Mouse (Mus musculus): ENCODE measurements around the gene Tatdn2.
"Not testable (repeated sequence)": the region's sequence is repeated elsewhere in the genome, so short reads cannot be mapped to it uniquely, and the experiment has no call there.

Tatdn2 gene

DNA sequence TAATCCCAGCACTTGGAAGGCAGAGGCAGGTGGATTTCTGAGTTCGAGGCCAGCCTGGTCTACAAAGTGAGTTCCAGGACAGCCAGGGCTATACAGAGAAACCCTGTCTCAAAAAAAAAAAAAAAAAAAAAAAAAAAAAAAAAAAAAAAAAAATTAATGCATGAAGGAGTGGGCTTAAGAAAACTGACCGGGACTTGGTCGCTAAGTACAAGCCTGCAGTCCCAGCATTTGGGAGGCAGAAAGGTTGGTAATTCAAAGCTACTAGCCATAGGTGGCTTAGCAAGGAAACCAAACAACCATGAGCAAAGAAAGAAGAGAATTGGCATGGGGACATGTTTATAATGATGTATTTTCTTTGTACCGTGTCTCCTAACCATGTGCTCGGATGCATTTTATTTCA lies 16.5 kb downstream of the Tatdn2 start:
- in situ Hi-C loops (cut with MseI, MboI), result not testable (repeated sequence)

DNA sequence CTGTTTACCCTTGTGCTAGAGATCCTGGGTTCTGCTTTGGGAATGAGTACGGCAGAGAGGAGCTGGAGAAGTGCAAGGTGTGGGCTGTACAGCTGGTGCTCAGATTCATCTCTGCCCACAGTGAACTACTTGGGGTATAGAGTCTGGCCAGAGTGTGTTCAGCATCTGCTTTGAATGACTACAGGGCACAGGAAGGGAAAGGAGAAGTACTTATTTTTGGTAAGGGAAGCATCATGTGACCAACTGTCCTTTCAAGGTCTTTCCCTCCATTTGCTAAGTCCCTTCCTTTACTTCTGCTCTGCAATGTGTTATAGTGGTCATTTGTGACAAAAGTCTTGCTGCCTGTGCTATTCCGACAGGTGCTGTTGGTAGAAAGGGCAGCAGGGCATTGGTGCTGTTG lies 17.4 kb downstream of the Tatdn2 start:
- in situ Hi-C loops (cut with MseI, MboI), result no loop called here

DNA sequence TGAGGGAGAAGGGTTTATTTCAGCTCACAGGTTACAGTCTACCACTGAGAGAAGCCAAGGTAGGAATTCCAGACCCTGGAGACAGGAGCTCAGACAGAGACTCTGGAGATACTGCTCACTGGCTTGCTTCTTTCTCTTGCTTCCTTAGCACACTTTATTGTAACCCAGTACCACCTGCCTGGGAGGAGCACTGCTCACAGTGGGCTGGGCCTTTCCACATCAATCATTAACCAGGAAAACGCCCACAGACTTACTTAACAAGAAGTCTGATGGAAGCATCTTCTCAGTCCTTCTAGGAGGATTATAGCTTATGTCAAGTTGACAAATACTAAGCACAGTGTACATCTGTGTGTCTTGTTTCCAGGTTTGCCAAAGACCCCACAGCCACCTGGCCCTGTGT lies 17.9 kb downstream of the Tatdn2 start:
- in situ Hi-C loops (cut with MseI, MboI), result no loop called here

GRCm38 (mm10) chr6:113717541-113717940 lies 20.7 kb downstream of the Tatdn2 start:
- in situ Hi-C loops (cut with MseI, MboI), result no loop called here

GRCm38 (mm10) chr6:113719878-113720277 lies 23.0 kb downstream of the Tatdn2 start, which contains the start of gene Ghrl:
Gene Ghrl (minus strand): TSS chr6:113719880.
- in situ Hi-C loops (cut with MseI, MboI), result no loop called here

DNA sequence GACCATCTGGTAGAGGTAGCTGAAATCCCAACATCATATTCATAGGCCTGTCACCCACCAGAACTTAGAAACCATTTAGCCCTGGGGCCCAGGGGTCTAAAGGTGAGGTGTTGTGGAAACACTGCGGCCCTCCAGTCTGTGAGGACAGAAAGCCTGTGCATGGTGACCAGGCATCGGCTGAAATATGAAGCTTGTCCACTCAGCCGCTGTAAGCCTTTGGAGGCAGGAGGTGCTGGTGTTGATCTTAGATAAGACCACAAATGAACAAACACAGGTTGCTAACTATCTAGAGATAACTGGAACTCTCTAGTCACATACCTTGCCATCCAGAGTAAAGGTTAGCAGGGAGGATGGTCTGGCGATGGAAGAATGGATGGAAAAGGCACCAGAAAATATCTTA lies 24.2 kb downstream of the Tatdn2 start:
- in situ Hi-C loops (cut with MseI, MboI), result no loop called here

- in situ Hi-C loops (cut with MseI, MboI), result no loop called here
Observed at GRCm38 (mm10) chr6:113728181-113728580, 31.3 kb downstream of the Tatdn2 start.

DNA sequence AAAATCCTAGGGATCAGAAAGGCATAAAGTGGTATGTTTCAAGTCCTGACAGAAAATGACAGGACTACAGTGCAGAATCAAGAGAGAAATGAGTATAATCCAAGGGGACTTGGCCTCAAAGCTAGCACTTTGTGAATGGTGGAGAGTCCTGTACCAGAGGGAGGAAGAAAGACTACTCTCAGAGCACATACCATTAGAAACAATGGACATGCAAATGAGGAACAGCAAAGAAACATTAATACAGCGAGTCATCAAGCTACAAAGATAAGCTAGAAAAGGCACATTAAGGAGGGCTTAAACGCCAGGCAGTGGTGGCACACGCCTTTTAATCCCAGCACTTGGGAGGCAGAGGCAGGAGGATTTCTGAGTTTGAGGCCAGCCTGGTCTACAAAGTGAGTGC lies 34.4 kb downstream of the Tatdn2 start:
- in situ Hi-C loops (cut with MseI, MboI), result no loop called here

GRCm38 (mm10) chr6:113737318-113738046 lies 40.6 kb downstream of the Tatdn2 start:
- in situ Hi-C loops (cut with MseI, MboI), result no loop called here

- in situ Hi-C loops (cut with MseI, MboI), result no loop called here
Observed at GRCm38 (mm10) chr6:113740236-113741217, 43.7 kb downstream of the Tatdn2 start, which contains the start of gene Sec13. Gene Sec13 (minus strand): TSS chr6:113740743.

DNA sequence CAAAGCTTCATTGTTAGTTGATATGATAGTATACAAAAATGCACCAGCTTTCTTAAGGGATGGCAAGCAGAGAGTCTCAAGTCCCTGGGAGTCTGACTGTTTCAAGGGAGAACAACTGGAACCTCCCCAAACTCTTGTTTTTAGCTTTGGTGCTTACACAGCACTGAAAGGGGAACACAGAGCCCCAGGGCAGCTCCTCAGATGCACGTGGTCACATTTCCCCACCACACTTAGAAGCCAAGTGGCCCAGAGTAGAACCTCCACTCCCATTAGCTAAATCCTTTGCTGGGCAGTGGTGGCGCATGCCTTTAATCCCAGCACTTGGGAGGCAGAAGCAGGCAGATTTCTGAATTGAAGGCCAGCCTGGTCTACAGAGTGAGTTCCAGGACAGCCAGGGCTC lies 44.6 kb downstream of the Tatdn2 start:
- in situ Hi-C loops (cut with MseI, MboI), result no loop called here

GRCm38 (mm10) chr6:113742321-113742720 lies 45.5 kb downstream of the Tatdn2 start:
- in situ Hi-C loops (cut with MseI, MboI), result no loop called here

DNA sequence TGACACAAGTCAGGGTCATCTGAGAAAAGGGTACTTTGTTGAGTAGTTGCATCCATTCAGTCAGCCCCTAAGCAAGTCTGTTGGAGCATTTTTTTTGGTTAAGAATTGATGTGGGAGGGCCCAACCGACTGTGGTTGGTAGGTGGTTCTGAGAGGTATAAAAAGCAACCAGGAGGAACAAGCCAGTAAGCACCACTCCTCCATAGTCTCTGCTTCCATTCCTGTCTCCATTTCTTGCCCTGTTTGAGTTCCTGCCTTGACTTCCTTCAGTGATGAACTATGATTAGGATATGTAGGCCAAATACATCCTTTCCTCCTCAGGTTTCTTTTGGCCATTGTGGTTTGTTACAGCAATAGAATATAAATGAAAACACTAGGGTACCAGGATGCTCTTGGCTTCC lies 46.3 kb downstream of the Tatdn2 start:
- in situ Hi-C loops (cut with MseI, MboI), result no loop called here

DNA sequence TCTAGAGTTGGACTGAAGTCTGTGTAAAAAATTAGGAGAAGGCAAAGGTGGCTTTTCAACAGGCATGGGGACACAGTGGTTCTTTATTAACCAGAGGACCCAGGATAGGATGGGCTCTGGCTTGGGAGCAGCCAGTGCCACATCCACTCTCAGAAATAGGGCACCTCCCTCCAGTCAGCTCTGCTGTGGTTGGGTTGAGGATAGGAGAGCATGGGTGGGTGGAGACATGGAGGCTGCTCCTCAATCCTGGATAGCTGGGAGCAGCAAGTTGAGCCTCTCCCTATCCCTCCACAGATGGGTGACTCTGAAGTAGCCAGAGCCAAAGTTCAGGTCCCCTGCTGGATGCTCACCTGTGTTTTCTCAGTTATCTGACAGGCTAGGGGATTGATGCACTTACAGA lies 48.3 kb downstream of the Tatdn2 start:
- in situ Hi-C loops (cut with MseI, MboI), result no loop called here

- in situ Hi-C loops (cut with MseI, MboI), result no loop called here
Observed at GRCm38 (mm10) chr6:113747284-113747683, 50.4 kb downstream of the Tatdn2 start.

GRCm38 (mm10) chr6:113748351-113748750 lies 51.5 kb downstream of the Tatdn2 start:
- in situ Hi-C loops (cut with MseI, MboI), result no loop called here

DNA sequence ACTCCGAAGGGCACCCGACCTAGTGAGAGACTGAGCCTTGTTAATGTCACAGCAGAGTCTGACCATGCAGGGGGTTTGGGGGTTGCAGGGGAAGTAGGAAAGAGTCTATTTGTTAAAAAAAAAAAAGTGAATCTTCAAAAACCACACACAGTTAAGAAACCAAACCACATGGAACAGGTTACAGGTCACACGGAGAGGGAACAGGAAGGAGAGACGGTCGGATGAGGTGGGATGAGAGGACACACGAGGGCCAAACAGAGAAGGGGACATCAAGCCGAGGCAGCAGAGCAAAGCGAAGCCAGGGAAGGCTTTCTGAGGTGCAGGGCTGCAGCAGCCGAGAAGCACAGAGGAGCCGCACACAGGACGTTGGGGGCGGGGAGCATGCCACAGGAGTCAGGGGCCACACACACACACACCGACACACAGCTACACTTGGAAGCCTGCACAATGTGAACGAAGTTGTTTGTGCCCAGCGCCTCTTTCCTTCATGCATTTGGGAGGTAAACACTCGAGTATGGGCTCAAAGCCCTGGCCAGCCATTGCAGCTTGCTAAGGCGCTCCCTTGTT lies 52.4 kb downstream of the Tatdn2 start:
- in situ Hi-C loops (cut with MseI, MboI), result no loop called here

All from mouse trophoblast stem cell (cell line).